Mouse (Mus musculus): ENCODE data around the gene Clasp1. TPM values are rescaled to one million over a fixed set of nuclear protein-coding genes. Genes with fewer than 3 reads are reported as not detected.

Clasp1 gene
- polyA plus RNA-seq, 1 experiment from 2014 or later: 136 TPM

Other genes starting within 250 kb of the Clasp1 start
- gene Gm29106, start 212.5 kb upstream of the Clasp1 start, polyA plus RNA-seq (2016; fragmentation: Nextera tagmentation; extraction: Ambion mirVana): 0.28 and 0.57 TPM in 2 replicates
- gene Tsn, start 77.3 kb upstream of the Clasp1 start, polyA plus RNA-seq (2016; fragmentation: Nextera tagmentation; extraction: Ambion mirVana): 403 and 430 TPM in 2 replicates
- gene Nifk, start 67.2 kb upstream of the Clasp1 start, polyA plus RNA-seq (2016; fragmentation: Nextera tagmentation; extraction: Ambion mirVana): 73.2 and 75.6 TPM in 2 replicates
- 0.09 and 0.26 TPM in 2 replicates for gene Tfcp2l1, start 238.9 kb downstream of the Clasp1 start, polyA plus RNA-seq (2016; fragmentation: Nextera tagmentation; extraction: Ambion mirVana)